Mouse (Mus musculus): Measurements from ENCODE around the gene Gm10447.

DNA sequence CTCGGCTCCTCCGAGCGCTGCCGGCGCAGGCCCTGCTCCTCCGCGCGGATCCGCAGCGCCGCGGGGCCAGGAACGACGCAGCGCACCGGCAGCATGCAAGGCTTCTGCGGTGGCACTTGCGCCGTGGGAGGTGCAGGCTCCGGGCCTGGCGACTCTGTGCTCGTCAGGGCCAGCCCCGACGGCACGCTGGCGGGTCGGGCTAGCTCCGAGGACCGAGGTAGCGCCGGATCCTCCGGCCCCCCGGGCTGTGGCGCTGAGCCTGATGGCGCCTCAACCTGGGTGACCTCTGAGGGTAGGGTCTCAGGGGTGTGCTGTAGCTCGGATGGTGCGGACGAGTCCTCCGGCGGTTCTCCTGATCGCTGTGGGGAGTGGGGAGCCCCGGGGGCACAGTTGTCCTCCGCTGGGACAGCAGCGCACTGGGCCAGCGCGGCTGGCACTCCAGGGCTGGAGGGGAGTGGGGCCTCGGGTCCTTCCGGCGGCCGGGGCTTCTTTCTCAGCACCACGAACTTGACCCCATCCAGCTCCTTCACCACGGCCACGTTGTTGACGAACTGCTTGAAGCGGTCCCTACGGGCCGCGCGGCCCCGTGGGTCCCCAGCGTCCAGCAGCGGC, 22.4 kb upstream of the Gm10447 start:
- no peak for TF ChIP-seq POLR2A (IDR thresholded peaks at IDR 0.05; ENCODE audit: insufficient read length, low read depth)
- no peak for TF ChIP-seq USF1 (IDR thresholded peaks at IDR 0.05; ENCODE audit: low read depth)
- no peak for TF ChIP-seq POLR2AphosphoS2 (IDR thresholded peaks at IDR 0.05; ENCODE audit: insufficient read length, low read depth)
- TF ChIP-seq E2F4 (IDR thresholded peaks at IDR 0.05; ENCODE audit: insufficient read depth), result no peak
- no peak for TF ChIP-seq TCF3 (IDR thresholded peaks at IDR 0.05; ENCODE audit: insufficient read length, low read depth)

Data from myocyte (in vitro differentiated cells).